31 mouse cellular contexts compared by ENCODE assay signal in genomic region chr9:58443061-58443460, GRCm38 (mm10). TPM values are rescaled to one million over a fixed set of nuclear protein-coding genes. Genes with fewer than 3 reads are reported as not detected.
A peak's percentile ranks its signal among the peaks of the same experiment; 100 is the strongest.
DNase-seq lines count a peak whose midpoint lies in the region; ATAC-seq and TF ChIP-seq lines count a peak whose summit lies in the region.
"Had no signal": no experiment of that assay in that cellular context is flagged by ENCODE, and none has a peak within 500 bp of the region (broad histone marks: within the 10 kb centered on the region; RNA-seq: fewer than 3 reads in every experiment).

No protein-coding gene starts in this region.

- TF ChIP-seq EP300 in lung, postnatal 0 days (IDR thresholded peaks at IDR 0.05): no peak

- ATAC-seq in forebrain, embryonic 12.5 days (ENCODE audit: low FRiP score): no peak
- ATAC-seq in forebrain, embryonic 11.5 days (replicated peaks; ENCODE audit: low FRiP score): no peak
- ATAC-seq in lung, postnatal 0 days: no peak
- ATAC-seq: hindbrain, embryonic 16.5 days; liver, embryonic 12.5 days; liver, postnatal 0 days had no signal

- H3K9me3 ChIP-seq in forebrain, embryonic 12.5 days: no peaks in the 10 kb centered on the region
- H3K9me3 ChIP-seq in forebrain, embryonic 11.5 days (ENCODE audit: control insufficient read depth, low read length): no peaks in the 10 kb centered on the region
- H3K9me3 ChIP-seq in lung, postnatal 0 days (ENCODE audit: low read length): no peaks in the 10 kb centered on the region
- H3K9me3 ChIP-seq: embryonic facial prominence, embryonic 13.5 days; intestine, embryonic 15.5 days; limb, embryonic 13.5 days; liver, embryonic 12.5 days had no signal

- no peak overlapping the region for H3K4me2 ChIP-seq in forebrain, embryonic 12.5 days
- H3K4me2 ChIP-seq in forebrain, embryonic 11.5 days (ENCODE audit: low read depth, low read length, severe bottlenecking): no peak overlapping the region
- peak overlapping the region; percentile 92 for H3K4me2 ChIP-seq in myocyte (ENCODE audit: low read depth)
- no peak overlapping the region for H3K4me2 ChIP-seq in lung, postnatal 0 days (replicated peaks; ENCODE audit: low read depth, low read length)
- H3K4me2 ChIP-seq: embryonic facial prominence, embryonic 13.5 days; heart, embryonic 11.5 days; intestine, embryonic 15.5 days; limb, embryonic 13.5 days; liver, embryonic 12.5 days had no signal

- no peak overlapping the region for H3ac ChIP-seq in myocyte (ENCODE audit: control insufficient read depth, insufficient read length)

- no peak overlapping the region; the same call in 1 of the 2 replicates for H3K9ac ChIP-seq in forebrain, embryonic 12.5 days
- H3K9ac ChIP-seq in forebrain, embryonic 11.5 days (ENCODE audit: low read length): no peak overlapping the region
- no peak overlapping the region for H3K9ac ChIP-seq in lung, postnatal 0 days (replicated peaks; ENCODE audit: low read depth)
- H3K9ac ChIP-seq: embryonic facial prominence, embryonic 13.5 days; intestine, embryonic 15.5 days; limb, embryonic 13.5 days; liver, embryonic 12.5 days; liver, postnatal 0 days had no signal

- WGBS in forebrain, embryonic 12.5 days: 72% methylated on average over 3 of the region's 3 CpGs
- WGBS in forebrain, embryonic 11.5 days: 86% methylated on average over 3 of the region's 3 CpGs
- 70% methylated on average over 3 of the region's 3 CpGs for WGBS in lung, postnatal 0 days

- H3K36me3 ChIP-seq in forebrain, embryonic 12.5 days (replicated peaks): no peaks in the 10 kb centered on the region
- H3K36me3 ChIP-seq in forebrain, embryonic 11.5 days (ENCODE audit: control insufficient read depth, insufficient read depth, low read length): no peaks in the 10 kb centered on the region
- no peaks in the 10 kb centered on the region for H3K36me3 ChIP-seq in myocyte (ENCODE audit: control insufficient read depth, insufficient read depth)
- H3K36me3 ChIP-seq in lung, postnatal 0 days (ENCODE audit: insufficient read depth, low read length): no peaks in the 10 kb centered on the region
- H3K36me3 ChIP-seq: embryonic facial prominence, embryonic 13.5 days; intestine, embryonic 15.5 days; limb, embryonic 13.5 days; liver, embryonic 12.5 days had no signal

- H3K79me2 ChIP-seq in myocyte (ENCODE audit: control insufficient read depth, insufficient read depth): no peaks in the 10 kb centered on the region

- no peak overlapping the region for H3K4me3 ChIP-seq in forebrain, embryonic 12.5 days (replicated peaks)
- no peak overlapping the region for H3K4me3 ChIP-seq in forebrain, embryonic 11.5 days (ENCODE audit: low read depth, low read length)
- H3K4me3 ChIP-seq in layer of hippocampus, adult 2 months: no peak overlapping the region
- no peak overlapping the region for H3K4me3 ChIP-seq in embryonic fibroblast, embryonic 13.5 days (ENCODE audit: insufficient read depth, low read length)
- H3K4me3 ChIP-seq in myocyte: no peak overlapping the region
- no peak overlapping the region for H3K4me3 ChIP-seq in lung, postnatal 0 days (ENCODE audit: low read depth, low read length)
- H3K4me3 ChIP-seq: embryonic facial prominence, embryonic 13.5 days; gastrocnemius, adult 2 months; intestine, embryonic 15.5 days; limb, embryonic 13.5 days; liver, embryonic 12.5 days had no signal

- no peaks in the 10 kb centered on the region for H3K27me3 ChIP-seq in forebrain, embryonic 12.5 days
- H3K27me3 ChIP-seq in forebrain, embryonic 11.5 days (ENCODE audit: control insufficient read depth, insufficient read depth, low read length): no peaks in the 10 kb centered on the region
- no peaks in the 10 kb centered on the region for H3K27me3 ChIP-seq in myocyte (ENCODE audit: control insufficient read depth, insufficient read depth, insufficient read length)
- H3K27me3 ChIP-seq in lung, postnatal 0 days (replicated peaks; ENCODE audit: insufficient read depth, low read length): no peaks in the 10 kb centered on the region
- H3K27me3 ChIP-seq: embryonic facial prominence, embryonic 13.5 days; intestine, embryonic 15.5 days; limb, embryonic 13.5 days; liver, embryonic 12.5 days had no signal

- H3K27ac ChIP-seq in forebrain, embryonic 12.5 days: 0 out of 2 replicates have a peak overlapping the region, but pooled peaks have one; percentile 59
- no peak overlapping the region for H3K27ac ChIP-seq in forebrain, embryonic 11.5 days (ENCODE audit: low read depth, low read length)
- peak overlapping the region; percentile 69; the same call in 1 of the 2 replicates for H3K27ac ChIP-seq in layer of hippocampus, adult 2 months
- peak overlapping the region; percentile 97 for H3K27ac ChIP-seq in embryonic fibroblast, embryonic 13.5 days (ENCODE audit: insufficient read depth, low read length)
- H3K27ac ChIP-seq in lung, postnatal 0 days (ENCODE audit: low read length): no peak overlapping the region
- H3K27ac ChIP-seq: gastrocnemius, adult 2 months; intestine, embryonic 15.5 days; liver, embryonic 12.5 days; macrophage had no signal

- no peak for TF ChIP-seq CTCF in layer of hippocampus, adult 2 months (conservative IDR thresholded peaks at IDR 0.05)
- no peak for TF ChIP-seq CTCF in embryonic fibroblast, embryonic 13.5 days (IDR thresholded peaks at IDR 0.05; ENCODE audit: borderline replicate concordance, insufficient read depth, low read length)
- TF ChIP-seq CTCF in lung, postnatal 0 days (IDR thresholded peaks at IDR 0.05): no peak

- DNase-seq in forebrain, embryonic 11.5 days (ENCODE audit: low spot score): no peak
- DNase-seq in layer of hippocampus, adult 2 months (ENCODE audit: low spot score in 2 of 2): no peak
- DNase-seq in layer of hippocampus, adult 8-10 months (ENCODE audit: low spot score in 2 of 2): no peak
- DNase-seq in lung, postnatal 0 days (ENCODE audit: low spot score): no peak
- DNase-seq in spleen, postnatal 4 days (ENCODE audit: low spot score in 2 of 2): no peak
- DNase-seq: adrenal gland, adult 8-10 months; cerebellum, adult 9-10 months; embryo, embryonic 11 days; gastrocnemius, adult 2 months; gastrocnemius, postnatal 36 days; heart, adult 18-20 months; heart, postnatal 4 days; kidney, adult 2 months; kidney, postnatal 4 days; liver, postnatal 0 days; midbrain, embryonic 14.5 days; spleen, adult 18-20 months; thymus, adult 2 months; thymus, postnatal 4 days had no signal

- peaks cover 43% of the 10 kb centered on the region for H3K4me1 ChIP-seq in forebrain, embryonic 12.5 days
- peaks cover 17% of the 10 kb centered on the region; the same call in 1 of the 2 replicates for H3K4me1 ChIP-seq in forebrain, embryonic 11.5 days (replicated peaks; ENCODE audit: control insufficient read depth, insufficient read depth, low read length)
- peaks cover 22% of the 10 kb centered on the region for H3K4me1 ChIP-seq in embryonic fibroblast, embryonic 13.5 days (ENCODE audit: control insufficient read depth, insufficient read depth, low read length)
- H3K4me1 ChIP-seq in lung, postnatal 0 days (ENCODE audit: insufficient read depth, low read depth, low read length): no peaks in the 10 kb centered on the region
- H3K4me1 ChIP-seq: liver, embryonic 12.5 days had no signal

- TF ChIP-seq POLR2A in embryonic fibroblast, embryonic 13.5 days (IDR thresholded peaks at IDR 0.05; ENCODE audit: low read depth, low read length): no peak
- no peak for TF ChIP-seq POLR2A in myocyte (IDR thresholded peaks at IDR 0.05; ENCODE audit: insufficient read length, low read depth)

TF ChIP-seq in myocyte, 11 proteins besides CTCF, POLR2A, EP300 and RAD21:
- no peak for TF ChIP-seq POLR2AphosphoS2 (IDR thresholded peaks at IDR 0.05; ENCODE audit: insufficient read length, low read depth)
- no peak for TF ChIP-seq SRF (IDR thresholded peaks at IDR 0.05; ENCODE audit: control insufficient read depth, insufficient read length, low read depth)
- TF ChIP-seq MYOD1 (IDR thresholded peaks at IDR 0.05; ENCODE audit: control insufficient read depth in 1 of 3, insufficient read length in 2 of 3, low read depth in 2 of 3): peak in 1 of 3 experiments; percentile 34
- TF ChIP-seq TCF3 (IDR thresholded peaks at IDR 0.05; ENCODE audit: insufficient read length, low read depth): no peak

RNA-seq across cellular contexts. Expression of gene Insyn1, which starts 45.3 kb away (rescaled TPM):
- 4.0 and 4.7 TPM in 2 replicates for polyA plus RNA-seq in forebrain, embryonic 12.5 days (2016; fragmentation: Nextera tagmentation; extraction: Ambion mirVana)
- polyA plus RNA-seq in forebrain, embryonic 11.5 days (2014; fragmentation: Nextera tagmentation; extraction: Ambion mirVana): 2.4 and 3.4 TPM in 2 replicates
- 100 to 1,000 TPM; 236 to 254 TPM for total RNA-seq in layer of hippocampus, adult 2 months (2021)
- 100 to 1,000 TPM; 211 to 240 (median 223) TPM for total RNA-seq in layer of hippocampus, adult 8-10 months (2022)
- polyA plus RNA-seq in embryonic fibroblast, embryonic 13.5 days (2011; ENCODE audit: insufficient read length, low read depth, missing spikeins): 27.1 and 27.5 TPM in 2 replicates
- polyA plus RNA-seq in myocyte (2012; fragmentation: generic; extraction: Trizol): 40.5 TPM
- polyA plus RNA-seq in lung, postnatal 0 days (2015; fragmentation: Nextera tagmentation; extraction: Ambion mirVana): 1.0 and 1.2 TPM in 2 replicates
- total RNA-seq: megakaryocyte-erythroid progenitor cell, adult 5-6 weeks; neutrophil, adult 5-6 weeks had no signal
- polyA plus RNA-seq: liver, postnatal 0 days; macrophage had no signal

Comparison
In these comparisons a context has a peak if more than half of its experiments do, and no peak if none do; other contexts are left out.
1. H3K27ac ChIP-seq: peak in forebrain, embryonic 12.5 days (single experiment), layer of hippocampus, adult 2 months (single experiment) and embryonic fibroblast, embryonic 13.5 days (single experiment); none in forebrain, embryonic 11.5 days (single experiment) and lung, postnatal 0 days (single experiment).